Mouse (Mus musculus) bone marrow, adult 2 months (tissue): ENCODE results near the gene Extl1. TPM values are rescaled to one million over a fixed set of nuclear protein-coding genes. Genes with fewer than 3 reads are reported as not detected.
A peak's percentile ranks its signal among the peaks of the same experiment; 100 is the strongest.

Experiments
- H3K27ac ChIP-seq: fragments of 200-500 bp; 2 replicates; pipeline ENCODE4 v1.5.1; 2012; ENCODE audit warnings: low read depth, mild to moderate bottlenecking, control low read depth, inconsistent platforms, low read length; ENCODE audit not compliant: control insufficient read depth, poor library complexity, insufficient read depth
- H3K4me1 ChIP-seq: fragments of 200-500 bp; 2 replicates; pipeline ENCODE4 v1.6.1; 2011; ENCODE audit warnings: low read length; ENCODE audit not compliant: control insufficient read depth, insufficient read depth
- H3K4me3 ChIP-seq: fragments of 200-500 bp; replicated peaks from 2 replicates; pipeline ENCODE3; 2011; ENCODE audit warnings: mild to moderate bottlenecking, low read depth, low read length, control low read depth; ENCODE audit not compliant: control insufficient read depth
- CTCF ChIP-seq: fragments of 200-500 bp; IDR thresholded peaks from 2 replicates; pipeline ENCODE4 v1.5.1; 2011; ENCODE audit warnings: low read length, control low read depth; ENCODE audit not compliant: control insufficient read depth, insufficient read depth
- POLR2A ChIP-seq: fragments of 200-500 bp; IDR thresholded peaks from 2 replicates; pipeline ENCODE4 v1.6.1; 2011; ENCODE audit warnings: low read depth, mild to moderate bottlenecking, control low read depth, low read length, borderline replicate concordance; ENCODE audit not compliant: control insufficient read depth
- WGBS: fragments of 180-500 bp; shearing (Covaris S2); methylation state at CpG from one replicate; pipeline ENCODE4 v1.1.7; 2018; 5-methylcytosine and 5-hydroxymethylcytosine counted together
- polyA plus RNA-seq: library from polyadenylated mRNA; stranded (reverse); fragments of >200 nt; gene quantifications from 2 replicates; pipeline ENCODE4 v1.2.4, GENCODE M21; 2011; ENCODE audit warnings: low replicate concordance; ENCODE audit not compliant: missing spikeins, insufficient read depth, insufficient read length

The Extl1 gene
- polyA plus RNA-seq, 1 experiment = 3.3 TPM

- peaks cover 5% of the 10 kb centered on the region; the same call in 1 of the 2 replicates for H3K4me1 ChIP-seq
- peak within 1 kb of the TSS; percentile 42 for H3K27ac ChIP-seq
- peak; percentile 21; the same call in 1 of the 2 replicates for TF ChIP-seq POLR2A
- TF ChIP-seq CTCF = peak; percentile 96
- WGBS = under 1% methylated on average over 31 of the region's 31 CpGs
- H3K4me3 ChIP-seq = peak within 1 kb of the TSS; percentile 60
These were observed 12.6 kb upstream of the Extl1 start, which contains the start of gene Pafah2 for GRCm38 (mm10) chr4:134395977-134396825. Gene Pafah2 (plus strand): TSS chr4:134396320.

DNA sequence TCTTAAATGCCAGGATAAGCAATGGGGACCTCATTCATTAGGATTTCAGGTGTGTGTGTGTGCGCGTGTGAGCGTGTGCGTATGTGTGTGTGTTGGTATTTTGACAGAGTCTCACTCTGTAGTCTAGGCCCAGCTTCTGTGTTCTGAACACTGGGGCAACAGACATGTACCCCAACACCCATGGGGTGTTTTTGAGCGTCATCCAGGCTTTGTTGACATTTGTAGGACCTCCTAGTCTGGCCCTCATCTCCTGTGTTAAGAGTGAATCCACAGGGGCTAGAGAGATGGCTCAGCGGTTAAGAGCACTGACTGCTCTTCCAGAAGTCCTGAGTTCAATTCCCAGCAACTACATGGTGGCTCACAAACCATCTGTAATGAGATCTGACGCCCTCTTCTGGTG lies 11.5 kb upstream of the Extl1 start:
- 88% methylated on average over 7 of the region's 7 CpGs for WGBS
- TF ChIP-seq CTCF (no peak), POLR2A (no peak)
- Histone ChIP-seq H3K27ac (no peak overlapping the region), H3K4me3 (no peak overlapping the region), H3K4me1 (peaks cover 3% of the 10 kb centered on the region; the same call in 1 of the 2 replicates)

- Histone ChIP-seq H3K4me3 (no peak overlapping the region), H3K27ac (no peak overlapping the region), H3K4me1 (peaks cover 2% of the 10 kb centered on the region; the same call in 1 of the 2 replicates)
- TF ChIP-seq CTCF (no peak), POLR2A (no peak)
- WGBS = 45% methylated on average over 12 of the region's 12 CpGs
These were observed 9.4 kb upstream of the Extl1 start for GRCm38 (mm10) chr4:134393026-134393425.

GRCm38 (mm10) chr4:134392595-134392994 lies 8.9 kb upstream of the Extl1 start:
- Histone ChIP-seq H3K4me1 (no peaks in the 10 kb centered on the region; the same call in 1 of the 2 replicates), H3K4me3 (no peak overlapping the region), H3K27ac (no peak overlapping the region)
- TF ChIP-seq CTCF (no peak), POLR2A (no peak)
- WGBS = 25% methylated on average over 8 of the region's 8 CpGs

DNA sequence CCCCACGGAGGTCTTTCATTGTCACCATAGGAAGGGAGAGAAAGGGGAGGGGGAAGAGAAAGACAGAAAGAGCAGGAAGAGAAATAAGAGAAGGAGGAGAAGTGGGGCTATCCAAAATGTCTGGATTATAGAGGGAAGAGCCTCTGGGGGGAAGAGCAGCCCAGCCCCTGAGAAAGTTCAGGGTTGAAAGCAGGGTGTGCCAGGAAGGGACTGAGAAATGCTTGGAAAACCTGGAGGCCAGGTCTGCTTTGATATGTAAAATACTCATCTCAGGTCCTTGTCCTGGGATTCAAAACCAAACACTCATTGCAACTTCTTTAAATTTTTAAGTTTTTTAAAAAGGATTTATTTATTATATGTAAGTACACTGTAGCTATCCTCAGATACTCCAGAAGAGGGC lies 8.0 kb upstream of the Extl1 start:
- Histone ChIP-seq H3K27ac (no peak overlapping the region), H3K4me1 (no peaks in the 10 kb centered on the region; the same call in 1 of the 2 replicates), H3K4me3 (no peak overlapping the region)
- 90% methylated on average over 1 of the region's 1 CpGs for WGBS
- TF ChIP-seq CTCF (no peak), POLR2A (no peak)

DNA sequence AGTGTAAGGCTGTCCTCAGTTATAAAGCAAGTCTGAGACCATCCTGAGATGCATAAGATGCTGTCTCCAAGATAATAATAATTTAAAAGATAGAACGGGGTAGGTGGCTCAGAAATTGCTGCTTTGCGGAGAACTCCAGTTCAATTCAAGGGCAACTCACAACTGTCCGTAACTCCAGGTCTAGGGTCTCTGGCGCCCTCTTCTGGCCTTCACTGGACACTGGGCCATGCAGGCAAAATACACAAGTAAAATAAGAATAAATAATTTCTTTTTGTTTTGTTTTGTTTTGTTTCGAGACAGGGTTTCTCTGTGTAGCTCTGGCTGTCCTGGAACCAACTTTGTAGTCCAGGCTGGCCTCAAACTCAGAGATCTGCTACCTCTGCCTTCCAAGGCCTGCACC lies 4.7 kb upstream of the Extl1 start:
- Histone ChIP-seq H3K4me1 (no peaks in the 10 kb centered on the region), H3K4me3 (no peak overlapping the region), H3K27ac (no peak overlapping the region)
- no peak for TF ChIP-seq POLR2A
- peak; percentile 85 for TF ChIP-seq CTCF
- 6% methylated on average over 5 of the region's 5 CpGs for WGBS

DNA sequence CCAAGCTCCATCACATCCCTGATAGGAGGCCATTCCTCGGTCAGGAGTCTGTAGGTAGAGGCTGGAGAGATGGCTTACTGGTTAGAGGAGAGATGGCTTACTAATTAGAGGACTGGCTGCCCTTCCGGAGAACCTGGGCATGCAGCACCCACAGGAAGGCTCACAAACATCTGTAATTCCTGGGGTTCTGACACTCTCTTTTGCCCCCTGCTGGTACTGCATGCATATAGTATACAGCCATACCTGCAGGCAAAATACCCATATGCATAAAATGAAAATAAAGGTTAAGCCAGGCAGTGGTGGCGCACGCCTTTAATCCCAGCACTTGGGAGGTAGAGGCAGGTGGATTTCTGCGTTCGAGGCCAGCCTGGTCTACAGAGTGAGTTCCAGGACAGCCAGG lies 3.6 kb upstream of the Extl1 start:
- no peaks in the 10 kb centered on the region for H3K4me1 ChIP-seq
- H3K27ac ChIP-seq = no peak overlapping the region
- TF ChIP-seq POLR2A (no peak), CTCF (no peak)
- 52% methylated on average over 6 of the region's 6 CpGs for WGBS
- no peak overlapping the region for H3K4me3 ChIP-seq

DNA sequence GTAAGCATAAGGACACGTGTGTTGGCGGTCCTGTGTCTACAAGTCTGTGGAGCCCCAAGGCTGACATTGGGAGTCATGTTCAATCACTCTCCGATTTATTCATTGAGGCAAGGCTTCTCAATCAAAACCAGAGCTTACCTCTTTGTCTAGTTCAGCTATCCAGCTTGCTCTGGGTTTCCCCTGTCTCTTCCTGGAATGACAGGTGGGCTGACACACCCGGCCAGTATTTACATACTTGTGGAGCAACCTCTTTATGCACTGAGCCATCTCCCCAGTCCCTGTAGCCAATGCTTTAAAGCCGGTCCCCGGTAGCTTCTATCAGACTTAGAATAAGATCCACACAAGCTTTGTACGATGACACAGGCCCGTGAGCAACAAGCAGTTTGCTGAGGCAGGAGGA lies 4.1 kb downstream of the Extl1 start:
- TF ChIP-seq POLR2A (no peak), CTCF (no peak)
- Histone ChIP-seq H3K4me3 (no peak overlapping the region), H3K4me1 (no peaks in the 10 kb centered on the region), H3K27ac (no peak overlapping the region)
- WGBS = 83% methylated on average over 8 of the region's 8 CpGs
